Mouse (Mus musculus): ENCODE data around the gene Bcl2l1. TPM values are rescaled to one million over a fixed set of nuclear protein-coding genes. Genes with fewer than 3 reads are reported as not detected.

The Bcl2l1 gene
- total RNA-seq, 1 experiment from 2014 or later: 64.3 TPM

DNA sequence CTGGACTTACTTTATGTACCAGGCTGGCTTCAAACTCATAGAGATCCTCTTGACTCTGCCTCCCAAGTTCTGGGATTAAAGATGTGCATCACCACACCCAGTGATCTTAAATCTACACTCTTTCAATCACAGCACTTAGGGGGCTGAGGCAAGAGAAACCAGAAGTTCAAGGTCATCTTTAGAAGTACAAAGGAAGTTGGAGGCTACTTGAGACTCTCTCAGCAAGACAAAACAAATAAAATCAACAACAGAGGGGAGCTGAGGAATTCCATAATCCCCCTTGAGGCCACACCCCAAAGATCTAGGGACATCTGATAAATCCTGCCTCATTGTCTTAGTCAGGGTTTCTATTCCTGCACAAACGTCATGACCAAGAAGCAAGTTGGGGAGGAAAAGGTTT is 59.3 kb downstream of the Bcl2l1 start:
- no peak for DNase-seq

DNA sequence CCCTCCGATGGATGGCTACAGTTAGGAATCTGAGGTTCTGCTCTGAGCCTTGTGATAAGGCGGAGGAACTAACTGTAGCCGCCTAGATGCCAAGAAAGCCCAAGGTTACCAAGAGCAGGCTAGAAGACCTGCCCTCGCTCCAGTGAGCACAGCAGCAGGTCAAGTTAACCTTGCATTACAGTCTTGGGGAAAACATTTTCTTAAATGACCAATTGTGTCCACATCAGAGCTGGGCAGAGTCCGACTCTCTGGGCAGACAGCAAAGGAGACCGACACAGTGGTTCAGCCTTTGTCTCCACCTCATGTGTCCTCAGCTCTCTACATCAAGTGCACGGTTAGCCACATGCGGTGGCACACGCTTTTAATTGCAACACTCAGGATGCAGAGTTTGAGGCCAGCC is 60.0 kb downstream of the Bcl2l1 start:
- DNase-seq: no peak

- DNase-seq: no peak
These were observed 61.9 kb downstream of the Bcl2l1 start for GRCm38 (mm10) chr2:152769677-152770076.

DNA sequence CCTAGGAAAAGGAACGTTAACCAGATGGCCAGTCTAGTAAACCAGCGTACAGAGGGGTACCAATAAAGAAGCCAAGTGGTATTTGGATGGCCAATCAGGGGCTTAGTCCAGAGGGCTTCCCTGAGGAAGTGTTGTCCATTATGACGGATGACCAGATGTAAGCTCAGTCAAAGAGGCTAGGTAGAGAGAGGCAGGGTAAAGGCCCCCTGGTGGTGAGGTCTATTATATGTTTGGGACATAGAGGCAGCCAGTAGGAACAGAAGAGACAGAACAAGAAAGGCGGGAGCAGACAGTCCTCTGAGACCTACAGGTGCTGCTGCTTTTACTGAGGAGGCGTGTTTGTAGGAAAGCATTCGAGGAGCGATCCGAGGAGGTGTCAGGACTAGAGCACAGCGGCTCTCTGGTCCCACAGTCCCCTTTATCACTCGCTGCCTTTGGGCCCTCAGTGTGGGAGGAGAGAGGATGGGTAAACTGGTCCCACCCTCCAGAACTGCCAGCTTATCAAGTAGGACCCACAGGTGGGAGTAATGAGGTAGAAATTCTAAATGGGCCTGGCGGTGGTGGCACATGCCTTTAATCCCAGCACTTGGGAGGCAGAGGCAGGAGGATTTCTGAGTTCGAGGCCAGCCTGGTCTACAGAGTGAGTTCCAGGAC is 63.8 kb downstream of the Bcl2l1 start:
- peak; percentile 76 for DNase-seq

- peak; percentile 96 for DNase-seq
These were observed 65.0 kb downstream of the Bcl2l1 start for GRCm38 (mm10) chr2:152766387-152767123.

DNA sequence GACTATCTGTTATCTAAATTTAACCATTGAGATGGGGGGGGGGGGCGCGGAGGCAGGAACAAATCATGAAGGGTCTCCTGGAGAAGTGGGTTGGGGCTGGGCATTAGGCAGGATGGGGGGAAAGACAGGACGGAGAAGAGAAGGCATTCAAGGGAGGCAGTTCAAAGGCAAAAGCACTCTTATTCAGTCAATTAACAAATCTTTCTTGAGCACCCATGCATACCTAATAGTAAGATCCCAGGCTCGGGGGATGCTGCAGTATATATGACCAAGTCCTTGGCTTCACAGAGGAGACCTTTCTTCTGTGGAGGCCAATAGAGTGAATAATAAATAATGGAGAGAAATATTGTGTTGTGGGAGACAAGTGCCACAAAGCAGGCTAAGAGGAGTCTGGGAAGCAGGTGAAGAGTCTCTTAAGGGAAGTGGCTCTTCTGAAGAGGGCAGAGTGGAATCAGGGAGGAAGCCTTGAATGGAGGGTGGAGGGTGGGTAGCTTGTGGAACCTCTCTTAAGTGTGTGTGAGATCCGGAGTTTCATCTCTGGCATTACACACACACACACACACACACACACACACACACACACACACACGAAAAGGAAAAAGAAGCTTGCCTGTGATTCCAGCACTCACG is 66.4 kb downstream of the Bcl2l1 start:
- no peak for DNase-seq

DNA sequence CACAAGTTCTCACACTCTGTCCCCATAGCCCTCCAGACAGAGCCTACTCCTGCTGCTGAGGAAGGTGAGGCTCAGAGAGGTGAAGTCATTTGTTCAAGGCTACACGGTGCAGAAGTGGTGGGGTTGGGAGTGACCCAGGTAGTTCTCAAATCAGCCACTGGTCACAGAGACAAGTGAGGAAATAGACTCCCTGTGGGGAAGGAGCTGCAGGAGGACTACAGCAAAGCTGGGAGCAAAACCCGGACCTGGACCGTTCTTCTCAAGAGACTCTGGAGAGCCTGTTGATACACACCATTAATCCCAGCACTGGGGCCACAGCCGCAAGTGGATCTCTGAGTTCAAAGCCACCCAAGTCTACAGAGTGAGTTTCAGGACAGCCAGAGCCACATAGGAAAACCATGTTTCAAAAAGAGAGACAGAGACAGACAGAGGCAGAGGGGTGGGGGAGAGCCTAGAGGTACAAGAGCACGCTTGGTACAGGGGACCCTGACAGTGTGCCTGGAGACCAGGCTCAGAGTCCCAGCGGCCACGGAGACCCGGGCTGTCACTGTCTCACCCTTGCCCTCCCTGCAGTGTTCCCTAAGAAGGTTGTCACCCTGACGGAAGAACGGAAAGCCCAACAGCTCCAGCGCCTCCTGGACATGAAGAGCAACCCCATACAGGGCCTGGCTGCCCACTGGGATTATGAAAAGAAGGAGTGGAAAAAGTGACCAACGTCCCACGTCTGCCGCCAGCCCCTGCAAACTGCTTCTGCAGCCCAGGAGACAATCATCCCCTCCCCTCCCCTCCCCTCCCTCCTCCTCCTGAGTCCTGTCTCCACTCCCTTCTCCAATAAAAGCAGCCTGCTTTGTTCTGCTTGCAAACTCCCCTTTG is 67.1 kb downstream of the Bcl2l1 start:
- peak; percentile 54 for DNase-seq

GRCm38 (mm10) chr2:152763310-152763709 is 68.2 kb downstream of the Bcl2l1 start:
- no peak for DNase-seq

DNA sequence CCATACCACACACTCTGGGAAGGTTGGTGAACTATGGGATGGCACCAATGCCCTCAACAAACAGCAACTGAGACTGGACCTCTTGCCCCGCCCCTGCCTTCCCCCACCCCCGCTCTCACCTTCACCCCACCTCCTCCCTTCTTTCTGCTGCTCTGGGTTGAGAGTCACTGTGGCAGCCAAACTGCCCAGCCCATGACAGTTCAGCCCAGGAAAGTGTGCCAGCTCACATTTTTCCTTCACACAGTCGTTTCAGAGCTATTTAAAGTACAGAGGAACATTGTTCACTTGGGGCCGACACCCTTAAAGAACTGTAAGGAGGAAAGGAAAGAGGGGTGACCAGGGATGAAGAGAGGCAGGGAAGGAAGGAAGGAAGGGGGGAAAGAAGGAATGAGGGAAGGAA is 73.2 kb downstream of the Bcl2l1 start:
- DNase-seq: no peak

- DNase-seq: no peak
These were observed 74.0 kb downstream of the Bcl2l1 start for GRCm38 (mm10) chr2:152757478-152757877.

GRCm38 (mm10) chr2:152756474-152757393 is 74.8 kb downstream of the Bcl2l1 start:
- no peak for DNase-seq

GRCm38 (mm10) chr2:152753944-152754711 is 77.4 kb downstream of the Bcl2l1 start, which contains the start of gene Cox4i2:
Gene Cox4i2, plus strand, starts transcription at chr2:152754173.
- peak; percentile 36 for DNase-seq

- DNase-seq: peak; percentile 93
These were observed 89.1 kb downstream of the Bcl2l1 start for GRCm38 (mm10) chr2:152742435-152742834.

GRCm38 (mm10) chr2:152741153-152742041 is 90.1 kb downstream of the Bcl2l1 start:
- peak; percentile 91 for DNase-seq

DNA sequence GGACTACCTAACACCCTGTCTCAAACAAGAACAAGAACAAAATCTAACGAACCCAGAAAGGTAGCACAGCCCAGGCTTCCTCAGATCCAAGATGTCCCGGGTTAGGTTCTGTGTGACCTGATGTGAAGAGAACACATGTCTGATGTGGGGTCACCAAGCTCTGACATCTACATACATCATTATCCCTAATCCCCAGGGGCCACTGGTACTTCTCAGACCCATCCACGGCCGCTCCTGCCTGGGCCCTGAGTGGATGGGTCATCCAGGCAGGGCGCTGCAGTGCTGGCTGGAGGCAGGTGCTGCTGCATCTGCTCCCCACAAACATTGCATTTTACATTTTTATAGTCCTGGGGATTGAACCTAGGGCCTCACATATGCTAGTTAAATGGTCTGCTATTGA is 91.0 kb downstream of the Bcl2l1 start:
- DNase-seq: no peak

- DNase-seq: no peak
These were observed 91.7 kb downstream of the Bcl2l1 start for GRCm38 (mm10) chr2:152739842-152740260.

GRCm38 (mm10) chr2:152739031-152739841 is 92.3 kb downstream of the Bcl2l1 start:
- DNase-seq: peak; percentile 85

DNA sequence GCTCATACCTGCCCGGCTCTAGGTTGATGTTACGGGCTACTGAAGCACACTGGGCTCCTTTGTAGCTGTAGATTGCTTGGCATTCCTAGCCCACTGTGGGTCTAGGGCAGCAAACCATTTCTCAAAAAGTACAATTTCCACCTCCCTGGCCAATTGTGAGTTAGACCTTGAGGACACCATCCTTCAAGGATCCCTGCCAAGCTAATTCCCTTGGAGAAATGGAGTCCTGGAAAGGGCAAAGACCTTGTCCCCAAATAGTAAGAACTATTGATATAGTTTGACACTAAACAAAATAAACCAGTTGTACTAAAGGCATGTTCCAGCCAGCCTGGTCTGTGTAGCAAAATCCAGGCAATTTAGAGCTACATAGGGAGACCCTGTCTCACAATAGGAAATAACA is 93.2 kb downstream of the Bcl2l1 start:
- peak; percentile 53 for DNase-seq
